Mouse (Mus musculus) R1 (cell line): ENCODE measurements around the gene H2afv.

Experiments used
- DNase-seq: peaks from one replicate; pipeline ENCODE4 v3.0.0-alpha.2; 2018; ENCODE audit warnings: low read depth, low spot score

The H2afv gene

DNA sequence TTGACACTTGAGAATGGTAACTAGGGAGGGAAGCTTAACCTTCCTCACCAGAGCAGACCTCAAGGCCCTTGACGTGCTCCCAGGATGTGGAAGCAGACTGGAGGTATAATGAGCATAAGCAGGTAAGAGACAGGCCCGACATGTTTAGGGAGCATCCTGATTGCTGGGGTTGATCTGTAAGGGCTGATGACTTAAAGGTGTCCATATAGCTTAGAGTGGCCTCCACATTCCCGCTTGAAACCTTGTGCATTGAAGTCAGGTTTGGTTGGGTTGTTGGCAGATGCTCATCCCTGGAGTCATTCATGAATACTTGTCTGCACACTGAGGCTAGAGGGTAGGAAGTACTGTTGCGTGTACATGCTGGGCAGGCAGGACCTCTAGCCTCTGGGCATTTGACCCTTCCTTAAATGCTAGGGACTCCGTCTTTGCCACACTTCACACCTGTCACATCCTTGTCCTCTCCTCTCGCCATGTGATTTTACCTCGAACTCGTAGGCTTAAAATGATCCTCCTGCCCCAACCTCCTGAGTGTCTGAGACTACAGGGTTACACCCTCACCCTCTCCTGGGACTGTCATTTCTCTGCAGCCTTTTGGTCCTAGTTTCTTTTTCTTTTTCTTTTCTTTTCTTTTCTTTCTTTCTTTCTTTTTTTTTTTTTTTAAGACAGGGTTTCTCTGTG, 53.7 kb downstream of the H2afv start:
- DNase-seq: no peak

DNA sequence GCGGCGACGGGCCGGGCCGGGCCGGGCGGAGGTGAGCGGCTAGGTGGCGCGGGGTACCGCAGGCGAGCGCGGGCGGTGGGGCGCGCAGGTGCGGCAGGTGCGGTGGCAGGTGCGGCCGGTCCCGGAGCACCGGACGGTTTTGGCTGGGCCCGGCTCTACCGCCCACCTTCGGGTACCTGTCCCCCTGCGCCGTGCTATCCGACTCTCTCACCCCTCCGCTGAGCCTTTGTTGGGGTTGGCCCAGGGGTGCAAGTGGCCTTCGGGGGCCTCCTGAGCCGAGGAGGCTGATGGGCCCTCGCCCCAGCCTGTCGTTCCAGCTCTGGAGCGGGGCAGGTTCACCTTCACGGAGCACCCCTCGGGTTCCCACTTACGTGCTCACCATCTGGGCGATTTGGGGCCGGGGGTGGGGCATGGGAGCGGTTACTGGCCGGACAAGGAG, 54.7 kb downstream of the H2afv start:
- DNase-seq: peak; percentile 52

- DNase-seq: peak; percentile 91
Observed at GRCm38 (mm10) chr11:6388726-6389413, 55.4 kb downstream of the H2afv start, which contains the start of gene Zmiz2. Gene Zmiz2 (plus strand): TSS chr11:6389074.

DNA sequence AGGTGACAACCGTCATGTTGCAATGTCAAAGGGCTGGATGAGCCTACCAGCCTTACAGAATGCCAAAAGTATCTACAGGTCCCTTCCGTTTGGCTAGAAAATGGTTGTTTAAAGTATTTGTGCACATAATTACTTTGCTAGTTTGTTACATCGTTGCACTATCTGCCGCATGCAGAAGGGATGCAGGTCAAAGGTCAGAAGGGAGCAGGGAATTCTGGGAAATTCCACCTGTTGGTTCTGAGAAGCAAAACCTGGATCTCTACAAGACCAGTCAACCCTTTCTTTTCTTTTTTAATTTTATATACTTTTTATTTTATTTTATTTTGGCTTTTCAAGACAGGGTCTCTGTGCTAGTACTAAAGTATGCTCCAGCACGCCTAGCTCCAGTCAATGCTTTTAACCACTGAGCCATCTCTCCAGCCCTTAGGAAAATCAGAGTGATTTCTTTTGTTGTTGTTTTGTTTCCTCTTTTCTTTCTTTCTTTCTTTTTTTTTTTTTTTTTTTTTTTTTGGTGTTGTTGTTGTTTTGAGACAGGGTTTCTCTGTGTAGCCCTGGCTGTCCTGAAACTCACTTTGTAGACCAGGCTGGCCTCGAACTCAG, 56.0 kb downstream of the H2afv start:
- DNase-seq: peak; percentile 56

GRCm38 (mm10) chr11:6380916-6381315, 63.3 kb downstream of the H2afv start:
- no peak for DNase-seq
